Mouse (Mus musculus): ENCODE measurements around the gene L1td1.

DNA sequence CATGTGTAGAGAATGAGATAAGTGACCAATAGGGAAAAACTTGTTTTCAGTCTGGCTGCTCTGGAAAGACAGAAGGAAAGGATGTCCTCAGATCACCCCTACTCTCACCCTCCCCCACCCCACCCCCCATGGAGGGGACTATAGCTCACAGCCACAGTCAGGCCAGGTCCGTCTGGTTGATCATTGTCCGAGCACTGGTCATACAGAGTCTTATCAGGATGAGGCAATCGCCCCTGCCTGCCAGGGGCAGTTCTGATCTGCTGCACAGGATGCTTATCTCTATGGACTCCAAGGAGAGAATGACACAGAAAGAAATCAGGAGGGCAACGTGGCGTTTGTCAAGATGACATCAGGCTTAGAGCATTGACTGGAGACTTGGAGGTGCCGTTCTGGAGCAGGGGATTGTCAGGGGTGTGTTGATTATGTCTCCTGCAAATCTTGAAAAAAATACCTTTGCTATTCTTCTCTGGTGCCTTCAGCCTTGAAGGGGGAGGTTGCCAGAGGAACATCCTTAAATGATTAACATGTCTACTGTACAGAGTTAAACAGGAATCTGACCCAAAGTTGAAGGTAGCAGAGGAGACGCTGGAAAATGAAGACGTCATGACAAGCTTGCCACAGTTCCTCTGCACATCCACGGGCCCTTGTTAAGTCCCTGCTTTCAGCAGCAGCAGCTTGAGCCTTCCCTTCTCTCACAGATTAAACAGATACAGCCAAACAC is 32.9 kb upstream of the L1td1 start:
- no peak for TF ChIP-seq POLR2A (IDR thresholded peaks at IDR 0.05; ENCODE audit: low read depth, low read length)
- TF ChIP-seq CTCF (IDR thresholded peaks at IDR 0.05; ENCODE audit: extremely low read depth, insufficient read depth, insufficient read length, insufficient replicate concordance), result no peak

All from spleen, adult 2 months (tissue).